ENCODE assay signal across 9 mouse cellular contexts in the genomic region with DNA sequence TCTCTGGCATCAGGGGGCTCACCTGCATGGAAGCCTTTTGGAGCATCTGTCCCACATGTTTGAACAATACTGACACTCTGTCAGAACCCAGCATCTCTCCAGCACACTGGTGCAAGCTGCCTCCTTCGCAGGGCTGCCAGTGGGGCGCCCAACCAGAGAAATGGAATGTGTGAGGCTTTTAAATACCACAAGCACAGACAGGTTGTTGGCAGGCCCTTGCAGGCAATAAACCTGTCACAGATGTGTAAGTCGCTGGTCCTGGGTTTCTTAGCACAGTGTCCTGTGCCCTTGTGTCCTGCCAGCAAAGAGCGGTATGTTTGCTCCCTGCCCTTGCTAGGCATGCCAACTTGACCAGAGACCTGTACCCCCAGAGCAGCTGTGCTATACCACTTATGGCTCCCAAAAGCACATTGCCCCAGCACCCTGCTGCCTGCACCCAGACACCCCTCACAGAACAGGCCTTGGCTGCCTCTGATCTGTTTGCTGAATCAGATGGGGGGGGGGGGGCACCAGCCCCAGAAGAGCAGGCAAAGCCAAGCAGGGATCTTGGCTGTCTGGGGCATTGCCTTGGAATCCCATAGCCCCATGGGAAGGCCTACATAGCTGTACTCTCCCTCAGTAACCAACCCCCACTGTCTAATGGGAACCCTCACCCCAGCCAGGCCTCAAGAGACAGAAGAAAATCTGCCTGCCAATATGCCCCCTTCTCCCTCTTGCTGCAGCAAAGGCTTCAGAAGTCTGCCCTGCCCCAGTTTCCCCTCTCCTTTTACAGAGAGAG.
DNase-seq lines count a peak whose midpoint lies in the region; ATAC-seq and TF ChIP-seq lines count a peak whose summit lies in the region.
"Had no signal": no experiment of that assay in that cellular context is flagged by ENCODE, and none has a peak within 500 bp of the region (broad histone marks: within the 10 kb centered on the region; RNA-seq: fewer than 3 reads in every experiment).

No protein-coding gene starts in this region.

- peaks cover 56% of the 10 kb centered on the region for H3K36me3 ChIP-seq in hindbrain, embryonic 10.5 days
- H3K36me3 ChIP-seq in hindbrain, embryonic 11.5 days (ENCODE audit: control insufficient read depth, insufficient read depth, low read length) = no peaks in the 10 kb centered on the region
- H3K36me3 ChIP-seq in forebrain, postnatal 0 days (ENCODE audit: insufficient read depth) = peaks cover 23% of the 10 kb centered on the region
- peaks cover 1% of the 10 kb centered on the region; the same call in 1 of the 2 replicates for H3K36me3 ChIP-seq in kidney, embryonic 14.5 days (ENCODE audit: control insufficient read depth, insufficient read depth, low read length)
- H3K36me3 ChIP-seq in stomach, embryonic 15.5 days = no peaks in the 10 kb centered on the region

- H3K27me3 ChIP-seq in hindbrain, embryonic 10.5 days (ENCODE audit: insufficient read depth, poor library complexity, severe bottlenecking) = no peaks in the 10 kb centered on the region
- no peaks in the 10 kb centered on the region for H3K27me3 ChIP-seq in hindbrain, embryonic 11.5 days (ENCODE audit: control insufficient read depth, insufficient read depth, low read length)
- no peaks in the 10 kb centered on the region for H3K27me3 ChIP-seq in forebrain, postnatal 0 days (ENCODE audit: insufficient read depth, low read length)
- H3K27me3 ChIP-seq in kidney, embryonic 14.5 days (ENCODE audit: control insufficient read depth, insufficient read depth, low read length) = no peaks in the 10 kb centered on the region
- H3K27me3 ChIP-seq in stomach, embryonic 15.5 days (replicated peaks) = no peaks in the 10 kb centered on the region
- H3K27me3 ChIP-seq: neural tube, embryonic 12.5 days had no signal

- H3K9me3 ChIP-seq in hindbrain, embryonic 10.5 days = 0 out of 2 replicates have a peak, but pooled peaks cover 2% of the 10 kb centered on the region
- no peaks in the 10 kb centered on the region for H3K9me3 ChIP-seq in hindbrain, embryonic 11.5 days (ENCODE audit: control insufficient read depth, low read length)
- no peaks in the 10 kb centered on the region for H3K9me3 ChIP-seq in forebrain, postnatal 0 days (ENCODE audit: low read length)
- no peaks in the 10 kb centered on the region for H3K9me3 ChIP-seq in kidney, embryonic 14.5 days (ENCODE audit: control insufficient read depth, low read length)
- H3K9me3 ChIP-seq in stomach, embryonic 15.5 days = no peaks in the 10 kb centered on the region
- H3K9me3 ChIP-seq: neural tube, embryonic 12.5 days had no signal

- no peak overlapping the region for H3K4me3 ChIP-seq in hindbrain, embryonic 10.5 days
- H3K4me3 ChIP-seq in hindbrain, embryonic 11.5 days (ENCODE audit: low read depth, low read length) = no peak overlapping the region
- H3K4me3 ChIP-seq in forebrain, postnatal 0 days (ENCODE audit: low read depth, low read length) = no peak overlapping the region
- H3K4me3 ChIP-seq in kidney, embryonic 14.5 days (ENCODE audit: low read length) = no peak overlapping the region
- no peak overlapping the region for H3K4me3 ChIP-seq in stomach, embryonic 15.5 days (replicated peaks)
- H3K4me3 ChIP-seq: neural tube, embryonic 12.5 days had no signal

- DNase-seq in hindbrain, embryonic 10.5 days (ENCODE audit: low spot score) = no peak
- DNase-seq in hindbrain, embryonic 11.5 days (ENCODE audit: low spot score) = no peak
- peak; percentile 21 for DNase-seq in forebrain, postnatal 0 days
- no peak for DNase-seq in right cerebral cortex, postnatal 10 days (ENCODE audit: low spot score in 2 of 2)
- no peak for DNase-seq in thymus, postnatal 36 days
- no peak for DNase-seq in spleen, adult 18-20 months

- peaks cover 8% of the 10 kb centered on the region for H3K4me1 ChIP-seq in hindbrain, embryonic 10.5 days (replicated peaks)
- no peaks in the 10 kb centered on the region for H3K4me1 ChIP-seq in hindbrain, embryonic 11.5 days (replicated peaks; ENCODE audit: control insufficient read depth, insufficient read depth, low read length)
- no peaks in the 10 kb centered on the region for H3K4me1 ChIP-seq in forebrain, postnatal 0 days (ENCODE audit: insufficient read depth)
- peaks cover 7% of the 10 kb centered on the region; the same call in 1 of the 2 replicates for H3K4me1 ChIP-seq in kidney, embryonic 14.5 days (ENCODE audit: control insufficient read depth, insufficient read depth, low read length)
- H3K4me1 ChIP-seq in stomach, embryonic 15.5 days = no peaks in the 10 kb centered on the region

- 67% methylated on average over 4 of the region's 4 CpGs for WGBS in hindbrain, embryonic 10.5 days
- WGBS in hindbrain, embryonic 11.5 days = 61% methylated on average over 4 of the region's 4 CpGs
- WGBS in forebrain, postnatal 0 days = 66% methylated on average over 4 of the region's 4 CpGs
- 31% methylated on average over 4 of the region's 4 CpGs for WGBS in kidney, embryonic 14.5 days
- 36% methylated on average over 4 of the region's 4 CpGs for WGBS in stomach, embryonic 15.5 days

- H3K27ac ChIP-seq in hindbrain, embryonic 10.5 days = peak overlapping the region; percentile 56; the same call in 1 of the 2 replicates
- H3K27ac ChIP-seq in hindbrain, embryonic 11.5 days (ENCODE audit: low read depth, low read length) = no peak overlapping the region
- 0 out of 2 replicates have a peak overlapping the region, but pooled peaks have one; percentile 16 for H3K27ac ChIP-seq in forebrain, postnatal 0 days (ENCODE audit: low read depth, low read length)
- no peak overlapping the region for H3K27ac ChIP-seq in kidney, embryonic 14.5 days (ENCODE audit: low read depth, low read length)
- 0 out of 2 replicates have a peak overlapping the region, but pooled peaks have one; percentile 23 for H3K27ac ChIP-seq in stomach, embryonic 15.5 days
- H3K27ac ChIP-seq: neural tube, embryonic 12.5 days had no signal

- ATAC-seq in hindbrain, embryonic 11.5 days (ENCODE audit: low FRiP score) = no peak
- ATAC-seq in forebrain, postnatal 0 days = peak; percentile 55; the same call in 1 of the 2 replicates
- ATAC-seq in kidney, embryonic 14.5 days (ENCODE audit: low FRiP score, low TSS enrichment) = peak; percentile 36; the same call in 1 of the 2 replicates
- ATAC-seq in stomach, embryonic 15.5 days (ENCODE audit: insufficient read depth, low FRiP score, low read depth) = no peak

- no peak overlapping the region for H3K4me2 ChIP-seq in hindbrain, embryonic 11.5 days (replicated peaks; ENCODE audit: low read depth, low read length)
- H3K4me2 ChIP-seq in forebrain, postnatal 0 days (ENCODE audit: low read depth) = no peak overlapping the region
- no peak overlapping the region for H3K4me2 ChIP-seq in kidney, embryonic 14.5 days (replicated peaks; ENCODE audit: low read depth, low read length)
- no peak overlapping the region for H3K4me2 ChIP-seq in stomach, embryonic 15.5 days
- H3K4me2 ChIP-seq: neural tube, embryonic 12.5 days had no signal

- no peak for TF ChIP-seq CTCF in forebrain, postnatal 0 days (IDR thresholded peaks at IDR 0.05; ENCODE audit: low read depth)

- no peak overlapping the region for H3K9ac ChIP-seq in hindbrain, embryonic 11.5 days (ENCODE audit: low read depth, low read length)
- no peak overlapping the region for H3K9ac ChIP-seq in forebrain, postnatal 0 days
- no peak overlapping the region for H3K9ac ChIP-seq in kidney, embryonic 14.5 days (ENCODE audit: low read depth, low read length)
- no peak overlapping the region for H3K9ac ChIP-seq in stomach, embryonic 15.5 days
- H3K9ac ChIP-seq: neural tube, embryonic 12.5 days had no signal

Comparison
In these comparisons a context has a peak if more than half of its experiments do, and no peak if none do; other contexts are left out.
1. H3K27ac ChIP-seq: peak in hindbrain, embryonic 10.5 days (single experiment), forebrain, postnatal 0 days (single experiment) and stomach, embryonic 15.5 days (single experiment); none in hindbrain, embryonic 11.5 days (single experiment) and kidney, embryonic 14.5 days (single experiment).
2. ATAC-seq: peak in forebrain, postnatal 0 days (single experiment) and kidney, embryonic 14.5 days (single experiment); none in hindbrain, embryonic 11.5 days (single experiment) and stomach, embryonic 15.5 days (single experiment).